Mouse (Mus musculus): ENCODE data around the gene Tgfa. TPM values are rescaled to one million over a fixed set of nuclear protein-coding genes. Genes with fewer than 3 reads are reported as not detected.
A peak's percentile ranks its signal among the peaks of the same experiment; 100 is the strongest.

Tgfa gene
- total RNA-seq, 2 experiments from 2014 or later: 16.3 to 18.5 TPM

DNA sequence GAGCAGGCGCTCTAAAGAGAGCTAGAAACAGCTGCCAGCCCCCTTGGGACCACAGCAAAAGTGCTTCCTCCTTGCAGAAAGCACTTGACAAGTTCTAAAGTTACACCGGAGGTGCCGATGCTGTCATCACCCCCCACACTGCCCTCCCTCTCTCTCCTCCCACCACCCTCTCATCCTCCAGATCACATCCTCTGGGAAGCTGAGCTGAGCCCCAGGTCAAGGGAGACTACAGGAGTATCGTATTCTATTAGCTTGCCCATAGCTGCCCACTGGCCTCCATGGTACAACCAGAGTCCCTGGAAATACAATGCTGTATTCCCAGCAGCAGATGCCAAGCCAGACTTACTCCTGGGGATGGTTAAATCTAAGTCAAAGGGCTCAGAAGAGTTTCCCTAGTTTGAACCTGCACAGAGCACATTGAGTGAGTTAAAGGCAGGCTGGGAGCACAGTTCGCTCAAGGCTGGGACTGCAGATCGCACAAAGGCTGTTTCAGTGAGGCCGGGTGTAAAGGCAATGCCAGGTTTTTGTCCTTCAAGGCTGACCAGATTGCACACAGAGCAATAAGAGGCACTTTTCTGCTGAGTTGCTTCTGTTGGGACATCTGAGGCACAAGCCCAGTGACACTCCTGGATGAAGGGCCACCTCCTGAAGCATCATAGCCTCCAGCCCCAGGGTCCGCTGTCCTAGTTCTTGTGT is 75.5 kb downstream of the Tgfa start:
- DNase-seq (ENCODE audit: low spot score in 2 of 2): no peak
- intact Hi-C loops (cut with DNase I): no loop called here

DNA sequence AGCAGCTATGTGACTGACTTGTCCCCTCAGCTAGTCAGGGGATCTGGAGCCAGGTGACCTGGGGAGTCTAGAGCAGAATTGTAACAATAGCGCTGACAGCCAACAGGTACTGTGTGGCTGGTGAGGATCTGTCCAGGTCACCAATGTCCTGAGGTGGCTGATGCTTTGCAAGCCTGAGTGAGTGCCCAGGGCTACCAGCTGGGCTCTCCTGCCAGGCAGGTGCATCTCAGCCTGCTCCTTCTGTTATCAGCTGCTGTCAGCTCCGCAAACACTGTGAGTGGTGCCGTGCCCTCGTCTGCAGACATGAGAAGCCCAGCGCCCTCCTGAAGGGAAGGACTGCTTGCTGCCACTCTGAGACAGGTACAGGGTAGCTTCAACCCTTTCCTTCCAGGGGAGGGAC is 76.1 kb downstream of the Tgfa start:
- intact Hi-C loops (cut with DNase I): no loop called here

DNA sequence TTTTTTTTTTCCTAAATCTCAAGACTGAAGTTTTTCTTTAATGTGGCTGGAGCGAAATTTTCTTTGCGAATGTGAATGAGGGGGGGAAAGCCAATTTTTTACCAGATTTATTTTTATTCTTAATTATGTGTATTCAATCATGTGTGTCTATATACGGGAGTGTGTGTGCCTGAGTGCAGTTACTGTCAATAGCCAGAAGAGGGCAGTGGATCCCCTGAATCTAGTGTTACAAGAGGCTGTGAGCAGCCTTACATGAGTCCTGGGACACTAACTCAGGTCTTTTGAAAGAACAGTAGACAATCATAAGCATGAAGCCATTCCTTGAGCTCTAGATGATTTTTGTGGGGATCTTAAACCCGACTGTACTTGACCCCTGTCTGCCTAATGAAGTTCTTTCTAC is 80.7 kb downstream of the Tgfa start:
- intact Hi-C loops (cut with DNase I): no loop called here
- no peak for DNase-seq (ENCODE audit: low spot score in 2 of 2)

More for the DNA sequence above, 76.1 kb downstream of the Tgfa start:
- DNase-seq (ENCODE audit: low spot score in 2 of 2): no peak

DNA sequence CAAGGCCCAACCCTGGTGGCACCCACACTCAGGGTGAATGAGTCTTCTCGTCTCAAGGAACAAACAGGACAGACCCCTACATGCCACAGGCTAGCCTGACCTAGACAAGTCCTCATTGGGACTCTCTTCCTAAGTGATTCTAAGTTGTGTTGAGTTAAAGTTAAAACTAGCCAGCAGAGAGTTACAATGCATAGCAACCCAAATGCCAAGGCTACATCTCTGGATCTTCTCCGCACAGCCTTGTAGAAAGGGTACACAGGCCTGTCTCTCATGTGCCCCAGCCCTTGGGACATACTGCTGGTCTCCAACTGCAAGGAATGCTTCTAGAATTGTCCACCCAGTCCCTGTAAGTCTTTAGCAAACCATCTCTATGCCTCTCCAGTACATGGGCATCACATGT is 81.8 kb downstream of the Tgfa start:
- intact Hi-C loops (cut with DNase I): no loop called here
- DNase-seq (ENCODE audit: low spot score in 2 of 2): no peak

DNA sequence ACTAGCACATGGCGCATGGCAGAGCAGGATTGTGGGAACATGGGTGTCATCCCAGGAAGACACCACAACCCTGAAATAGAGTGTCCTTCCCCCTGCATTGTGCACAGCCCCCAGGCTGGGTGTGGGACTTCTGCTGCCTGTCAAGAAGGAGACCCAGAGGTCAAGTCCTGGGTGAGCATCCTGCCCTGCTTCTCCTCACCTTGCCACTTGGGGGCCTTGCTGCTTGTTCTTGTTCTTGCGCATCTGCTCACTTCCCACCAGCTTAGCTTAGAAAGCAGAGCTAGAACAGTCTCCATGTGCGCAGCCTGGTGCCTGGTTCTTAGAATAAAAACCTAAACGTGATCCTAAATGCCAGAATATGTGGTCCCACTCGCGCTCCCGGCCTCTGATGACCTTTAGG is 82.6 kb downstream of the Tgfa start:
- intact Hi-C loops (cut with DNase I): no loop called here
- no peak for DNase-seq (ENCODE audit: low spot score in 2 of 2)

DNA sequence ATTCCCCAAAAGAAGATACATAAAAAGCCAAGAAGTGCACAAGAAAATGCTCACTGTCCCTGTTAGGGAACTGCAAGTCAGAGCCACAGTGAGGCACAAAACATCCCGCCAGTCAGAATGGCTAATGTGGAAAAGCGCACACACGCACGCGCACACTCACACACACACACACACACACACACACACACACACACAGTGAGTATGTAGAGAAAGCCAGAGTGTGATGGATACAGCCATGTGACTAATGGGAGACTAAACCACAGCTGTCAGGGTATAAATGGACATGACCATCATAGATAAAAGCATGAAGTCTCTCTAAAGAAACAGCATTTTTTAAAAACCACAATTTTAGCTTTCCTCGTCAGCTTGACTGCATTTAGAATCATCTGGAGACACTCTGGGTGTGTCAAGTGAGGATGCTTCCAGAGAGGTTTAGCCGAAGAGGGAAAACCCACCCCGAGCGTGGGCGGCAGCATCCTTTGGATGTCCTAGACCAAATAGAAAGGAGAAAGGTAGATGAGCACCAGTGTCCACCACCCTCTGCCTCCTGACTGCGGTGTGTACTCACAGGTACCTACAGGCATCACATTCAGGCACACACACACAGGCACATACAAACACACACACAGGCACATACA is 86.7 kb downstream of the Tgfa start:
- intact Hi-C loops (cut with DNase I): no loop called here
- DNase-seq (ENCODE audit: low spot score in 2 of 2): peak; percentile 63 to 84

DNA sequence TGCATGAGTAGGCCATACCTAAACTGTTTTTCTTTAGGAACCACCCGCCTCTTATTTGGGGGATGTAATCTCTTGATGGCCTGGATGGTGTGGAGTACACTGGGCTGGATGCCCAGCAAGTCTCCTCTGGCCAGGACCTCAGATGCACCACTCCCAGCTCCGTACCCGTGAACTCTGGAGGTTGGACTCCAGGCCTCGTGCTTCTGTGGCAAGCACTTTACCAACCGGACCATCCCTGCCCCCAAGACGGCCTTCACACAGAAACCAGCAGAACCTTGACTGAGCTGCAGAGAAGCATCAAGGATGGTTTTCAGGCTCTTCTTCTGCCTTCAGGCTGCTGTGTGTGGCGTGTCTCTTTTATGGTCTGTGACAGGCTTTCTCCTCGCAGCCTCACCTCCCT is 98.3 kb downstream of the Tgfa start:
- intact Hi-C loops (cut with DNase I): no loop called here
- DNase-seq (ENCODE audit: low spot score in 2 of 2): no peak

DNA sequence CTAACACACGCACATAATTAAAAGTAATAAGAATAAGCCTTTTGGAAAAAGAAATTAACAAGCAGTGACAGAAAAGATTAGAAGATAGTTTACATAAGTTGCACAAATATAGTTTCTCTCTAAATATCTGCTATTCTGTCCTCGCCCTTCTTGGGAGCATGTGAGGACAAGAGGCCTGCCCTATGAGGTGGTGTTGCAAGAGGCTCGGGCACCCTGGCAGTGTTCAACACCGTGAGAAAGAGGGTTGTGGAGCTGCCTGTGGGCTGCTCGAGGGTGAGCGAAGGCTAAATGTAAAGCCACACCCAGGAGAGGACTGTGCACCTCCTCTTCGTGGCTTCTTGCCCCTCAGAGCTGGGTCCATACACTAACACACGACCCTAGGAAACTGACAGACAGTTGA is 100.4 kb downstream of the Tgfa start:
- intact Hi-C loops (cut with DNase I): no loop called here
- DNase-seq (ENCODE audit: low spot score in 2 of 2): no peak

DNA sequence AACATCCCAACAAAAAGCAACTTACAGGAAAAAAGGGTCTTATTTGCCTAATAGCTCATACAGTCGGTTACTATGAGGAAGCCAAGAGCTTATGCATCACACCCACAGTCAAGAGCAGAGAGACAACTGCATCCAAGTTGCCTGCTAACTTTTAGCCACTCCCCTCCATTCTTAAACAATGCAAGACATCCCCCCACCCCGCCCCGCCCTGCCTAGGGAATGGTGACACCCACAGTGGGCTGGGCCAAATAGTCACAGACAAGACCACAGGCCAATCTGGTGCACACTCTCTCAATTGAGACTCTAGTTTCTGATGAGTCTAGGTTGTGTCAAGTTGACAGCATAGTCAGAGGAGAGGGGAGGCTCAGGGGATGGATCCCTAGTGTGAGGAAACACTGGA is 101.1 kb downstream of the Tgfa start:
- DNase-seq (ENCODE audit: low spot score in 2 of 2): no peak
- intact Hi-C loops (cut with DNase I): no loop called here

DNA sequence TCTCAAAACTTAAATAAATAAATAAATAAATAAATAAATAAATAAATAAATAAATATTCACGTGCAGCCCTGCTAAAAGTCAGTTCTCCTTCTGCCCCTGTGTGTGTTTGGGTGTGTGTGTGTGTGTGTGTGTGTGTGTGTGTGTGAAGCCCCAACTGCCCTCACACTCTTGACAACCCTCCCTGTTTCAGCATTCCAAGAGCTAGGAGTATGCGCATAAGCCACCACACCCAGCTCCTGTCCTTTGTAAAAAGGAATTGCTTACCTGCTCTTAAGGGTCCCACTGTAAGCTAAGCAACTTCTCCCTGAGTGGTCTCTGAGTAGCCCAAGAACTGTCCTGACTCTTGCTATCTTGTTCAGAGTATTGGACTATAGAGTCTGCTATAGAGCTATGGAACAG is 101.9 kb downstream of the Tgfa start:
- intact Hi-C loops (cut with DNase I): no loop called here
- DNase-seq (ENCODE audit: low spot score in 2 of 2): no peak

DNA sequence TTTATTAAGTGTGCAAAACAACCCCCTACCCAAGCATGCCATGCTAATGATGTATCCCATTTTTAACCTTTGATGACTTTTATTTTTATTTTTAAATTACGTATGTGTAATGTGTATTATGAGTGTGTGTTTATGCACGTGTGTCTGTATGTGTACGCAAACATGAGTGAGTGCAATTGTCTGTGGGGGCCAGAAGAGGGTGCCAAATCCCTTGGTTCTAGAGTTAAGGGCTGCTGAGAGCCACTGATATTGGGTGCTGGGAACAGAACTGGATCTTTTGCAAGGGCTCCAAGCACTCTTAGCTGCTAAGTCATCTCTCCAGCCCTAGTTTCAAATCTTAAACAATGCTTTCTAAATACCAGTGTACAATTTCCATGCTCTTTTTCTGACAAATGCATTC is 103.9 kb downstream of the Tgfa start:
- DNase-seq (ENCODE audit: low spot score in 2 of 2): no peak
- intact Hi-C loops (cut with DNase I): no loop called here

DNA sequence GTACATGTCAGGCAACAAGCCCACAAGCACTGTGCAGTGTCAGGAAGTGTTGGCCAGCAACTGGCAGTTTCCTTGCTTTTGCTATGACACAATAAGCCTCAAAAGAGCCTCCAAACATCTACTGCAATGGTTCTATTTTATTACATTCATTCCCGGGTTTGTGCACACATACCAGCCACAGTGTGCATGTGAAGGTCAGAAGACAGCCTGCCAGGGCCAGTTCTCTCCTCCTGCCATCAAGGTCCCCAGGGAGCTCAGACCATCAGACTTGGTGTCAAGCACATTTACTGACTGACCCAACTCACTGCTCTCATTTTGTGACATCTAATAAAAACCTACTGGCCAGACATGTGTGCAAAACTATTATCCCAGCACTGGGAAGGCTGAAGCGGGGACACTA is 104.4 kb downstream of the Tgfa start:
- intact Hi-C loops (cut with DNase I): no loop called here
- no peak for DNase-seq (ENCODE audit: low spot score in 2 of 2)

DNA sequence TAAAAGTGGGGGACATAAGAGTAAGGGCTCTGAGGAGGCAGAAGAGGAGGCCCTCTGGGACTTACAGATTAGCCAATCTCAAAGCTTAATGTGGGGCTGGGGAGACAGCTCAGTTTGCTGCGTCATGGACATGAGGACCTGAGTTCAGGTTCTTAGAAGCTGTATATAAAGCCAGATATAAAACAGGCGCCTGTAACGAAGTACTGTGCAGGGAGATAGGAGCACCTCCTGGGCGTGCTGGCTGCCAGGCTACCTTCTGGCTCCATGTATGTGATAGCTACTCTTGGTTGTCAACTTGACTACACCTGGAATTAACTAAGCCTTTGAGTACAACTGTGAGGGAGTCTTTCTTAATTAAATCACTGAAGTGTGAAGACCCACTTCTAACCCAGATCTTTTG is 110.7 kb downstream of the Tgfa start:
- intact Hi-C loops (cut with DNase I): no loop called here
- DNase-seq (ENCODE audit: low spot score in 2 of 2): no peak

DNA sequence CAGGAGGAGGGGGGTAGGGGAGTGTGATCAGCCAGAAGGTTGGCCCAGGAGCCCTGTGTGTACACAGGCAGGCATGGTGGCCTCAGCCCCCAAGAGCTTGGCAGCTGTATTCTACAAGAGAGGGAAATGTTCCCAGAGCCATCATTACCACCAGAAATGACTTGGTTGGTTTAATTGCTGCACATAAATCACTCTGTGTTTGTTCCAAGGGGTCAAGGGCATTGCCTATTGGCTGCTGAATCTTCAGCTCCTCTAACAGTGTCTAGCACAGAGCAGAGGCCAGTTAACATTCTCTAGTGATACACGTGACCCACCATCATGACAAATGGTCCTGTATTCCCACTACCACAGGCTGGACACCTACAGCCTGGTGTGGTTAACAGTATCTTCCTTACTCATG is 119.0 kb downstream of the Tgfa start:
- intact Hi-C loops (cut with DNase I): no loop called here

DNA sequence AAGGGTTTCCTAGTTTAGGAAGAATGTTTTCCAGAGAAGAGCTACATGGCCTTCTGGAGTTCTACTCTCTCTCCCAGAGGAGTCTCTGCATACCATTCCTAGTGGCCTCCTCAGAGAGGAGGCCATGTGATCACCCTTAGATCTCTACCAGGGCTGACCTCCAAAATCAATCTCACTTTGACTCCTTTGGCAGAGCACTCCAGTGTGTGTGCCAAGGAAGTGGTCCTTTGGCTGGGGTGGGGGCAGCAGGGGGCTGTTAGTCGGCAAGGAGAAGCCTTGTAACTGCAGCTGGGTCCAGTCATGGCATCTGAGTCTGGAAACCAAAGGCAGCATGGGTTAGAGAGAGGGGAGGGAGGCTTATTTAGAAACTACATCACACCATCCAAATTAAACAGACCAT is 122.0 kb downstream of the Tgfa start:
- no peak for DNase-seq (ENCODE audit: low spot score in 2 of 2)

More for the DNA sequence above, 119.0 kb downstream of the Tgfa start:
- DNase-seq (ENCODE audit: low spot score in 2 of 2): no peak

DNA sequence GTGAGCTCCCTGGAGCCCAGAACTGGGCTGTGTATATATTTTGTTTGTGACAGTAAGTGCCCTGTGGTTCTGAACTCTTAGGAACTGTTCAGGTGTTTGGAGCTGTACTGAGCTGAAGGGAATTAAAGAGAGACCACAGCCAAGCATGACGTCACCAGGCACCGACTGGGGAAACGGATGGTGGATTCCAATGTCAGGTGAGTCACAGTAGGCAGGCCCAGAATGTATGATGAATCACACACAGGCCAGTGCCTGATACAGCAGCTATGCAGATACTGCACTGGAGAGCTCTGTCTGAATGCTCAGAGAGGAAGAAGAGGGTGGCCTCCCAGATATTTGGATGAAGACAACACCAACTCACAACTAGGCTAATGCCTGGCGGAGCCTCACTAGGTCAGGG is 123.8 kb downstream of the Tgfa start:
- intact Hi-C loops (cut with DNase I): no loop called here
- DNase-seq (ENCODE audit: low spot score in 2 of 2): peak; percentile 13 to 36

More for the DNA sequence above, 122.0 kb downstream of the Tgfa start:
- intact Hi-C loops (cut with DNase I): no loop called here

DNA sequence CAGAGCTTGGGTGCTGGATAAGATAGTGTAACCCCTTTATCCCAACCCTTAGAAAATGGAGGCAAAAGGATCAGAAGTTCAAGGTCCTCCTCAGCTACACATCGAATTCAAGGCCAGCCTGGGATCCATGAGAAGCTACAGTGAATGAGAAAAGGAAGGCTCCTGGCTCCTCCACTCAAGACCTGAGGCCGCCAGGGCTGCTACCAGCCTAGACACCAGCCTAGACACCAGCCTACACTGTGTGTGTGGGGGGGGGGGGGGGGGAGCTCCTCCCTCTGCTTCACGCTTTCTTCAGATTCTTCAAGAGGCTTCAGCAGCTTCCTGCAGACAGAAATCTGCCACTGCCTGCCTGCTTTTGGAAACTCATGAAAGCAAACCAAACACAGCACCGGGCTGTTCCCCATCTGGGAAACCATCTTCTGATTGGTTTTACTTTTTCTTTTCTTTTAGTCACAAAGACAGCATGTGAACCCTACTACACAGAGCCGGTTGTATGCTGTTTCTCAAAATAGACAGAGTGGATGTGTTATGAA is 127.1 kb downstream of the Tgfa start:
- DNase-seq (ENCODE audit: low spot score in 2 of 2): peak in 1 of 2 experiments; percentile 14
- intact Hi-C loops (cut with DNase I): no loop called here

DNA sequence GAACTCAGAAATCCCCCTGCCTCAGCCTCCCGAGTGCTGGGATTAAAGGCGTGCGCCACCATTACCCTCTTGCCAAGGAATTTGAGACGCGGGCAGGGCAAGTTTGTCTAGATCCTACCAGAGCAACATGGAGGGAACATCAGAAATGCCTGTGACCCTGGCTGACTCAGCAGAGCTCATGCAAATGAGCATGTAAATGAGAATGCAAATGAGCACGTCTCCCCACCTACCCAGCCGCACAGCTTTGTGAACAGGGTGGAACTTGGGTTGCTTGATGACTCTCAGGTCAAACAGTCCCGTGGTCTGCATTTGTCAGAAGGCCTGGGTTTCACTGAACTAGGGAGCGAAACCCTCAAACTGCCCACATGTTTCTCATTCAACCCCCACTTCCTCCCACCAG is 128.0 kb downstream of the Tgfa start:
- DNase-seq (ENCODE audit: low spot score in 2 of 2): no peak
- intact Hi-C loops (cut with DNase I): no loop called here

DNA sequence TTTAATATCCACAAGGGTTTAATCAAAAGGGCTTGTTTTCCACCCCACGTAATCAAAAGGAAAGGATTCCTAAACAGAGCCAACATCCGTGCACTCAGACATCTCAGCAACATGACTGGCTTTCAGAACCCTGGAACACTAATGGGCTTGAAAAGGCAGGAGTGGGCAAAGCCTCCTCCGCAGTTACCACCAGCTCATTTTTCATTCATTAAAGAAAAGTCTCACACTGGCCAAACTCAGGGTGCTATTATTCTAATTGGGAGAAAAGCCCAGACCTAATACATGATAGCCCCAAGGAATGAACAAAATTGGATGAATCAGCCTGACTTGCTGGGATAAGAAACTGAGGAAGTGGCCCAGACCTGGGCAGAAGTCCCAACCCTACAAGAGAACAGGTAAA is 129.4 kb downstream of the Tgfa start:
- intact Hi-C loops (cut with DNase I): no loop called here
- DNase-seq (ENCODE audit: low spot score in 2 of 2): no peak

Measured in left cerebral cortex, postnatal 14 days (tissue).